Mouse (Mus musculus) frontal cortex, adult (tissue): ENCODE data around the gene Serinc3.
"Not testable (repeated sequence)": the region's sequence is repeated elsewhere in the genome, so short reads cannot be mapped to it uniquely, and the experiment has no call there.

ENCODE experiments used
- ATAC-seq: cut with Nextera tagmentation; 2 replicates; pipeline ENCODE4 v1.9.2; 2017; ENCODE audit warnings: mild to moderate bottlenecking, moderate library complexity, mixed read lengths; ENCODE audit not compliant: low TSS enrichment

The Serinc3 gene

DNA sequence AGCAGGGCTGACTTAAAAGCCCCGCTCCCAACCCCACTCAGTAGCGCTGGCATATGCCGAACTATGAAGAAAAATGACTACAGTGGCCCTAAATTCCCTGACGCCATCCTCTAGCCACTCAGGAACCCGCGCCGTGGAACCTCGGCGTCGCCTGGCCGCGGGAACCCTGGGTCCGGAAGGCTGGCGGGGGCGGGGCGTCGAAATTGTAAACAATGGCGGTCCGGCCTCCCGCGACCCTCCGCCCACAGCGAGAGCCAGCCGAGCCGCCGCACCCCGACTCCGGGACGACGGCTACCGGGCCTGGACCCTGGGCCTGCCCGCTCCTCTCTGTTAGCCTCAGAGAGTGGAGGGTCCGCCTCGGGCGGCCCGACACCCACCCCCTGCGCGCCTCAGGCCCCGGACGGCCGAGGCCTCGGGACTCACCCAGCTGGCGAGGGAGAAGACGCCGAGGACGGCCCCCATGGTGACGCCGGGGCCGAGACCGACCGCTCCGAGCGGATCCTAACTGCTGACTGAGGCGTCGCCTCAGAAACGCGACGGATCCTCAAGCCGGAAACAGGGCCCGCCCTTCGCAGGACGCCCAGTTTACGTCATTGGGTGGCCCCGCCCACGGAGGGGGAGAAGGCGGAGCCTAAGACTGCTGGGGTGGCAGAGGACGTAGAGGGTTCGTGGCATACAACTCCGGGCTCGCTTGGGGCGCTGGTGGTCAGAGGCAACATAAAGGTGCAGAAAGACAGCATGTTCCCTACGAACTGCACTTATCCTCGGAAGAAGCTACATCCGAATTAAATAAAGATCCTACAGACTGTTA is at the start of gene Serinc3:
Gene Serinc3, minus strand, starts transcription at position 557 of the 811 bp plus-strand sequence.
- peak; percentile 95 for ATAC-seq

DNA sequence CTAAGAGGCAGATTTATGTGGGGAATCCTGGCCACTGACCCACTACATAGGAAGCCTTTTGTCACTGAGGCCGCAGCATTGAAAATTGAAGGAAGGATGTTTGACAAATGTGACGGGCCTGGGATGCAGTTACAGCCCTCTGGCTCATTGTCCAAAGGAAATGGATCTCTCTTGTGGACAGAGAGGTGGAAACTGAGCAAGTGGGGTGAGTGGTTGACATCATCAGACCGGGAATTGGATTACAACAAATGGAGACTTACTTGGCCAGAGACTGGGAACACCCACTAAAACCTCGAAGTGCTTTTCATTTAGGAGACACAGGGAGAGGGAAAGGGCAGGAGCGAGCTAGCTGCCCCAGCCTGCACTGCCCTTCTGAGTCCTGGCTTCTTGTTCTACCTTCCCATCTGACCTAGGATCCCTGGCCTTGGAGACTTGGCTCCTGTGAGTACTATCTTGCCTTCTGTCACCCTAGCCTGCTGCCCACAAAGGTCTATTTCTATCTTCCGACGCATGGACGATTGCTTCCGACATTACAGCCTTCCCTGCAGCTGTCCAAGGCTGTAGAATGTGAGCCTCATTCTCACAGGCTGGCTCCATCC is 48.9 kb upstream of the Serinc3 start:
- ATAC-seq, result no peak

DNA sequence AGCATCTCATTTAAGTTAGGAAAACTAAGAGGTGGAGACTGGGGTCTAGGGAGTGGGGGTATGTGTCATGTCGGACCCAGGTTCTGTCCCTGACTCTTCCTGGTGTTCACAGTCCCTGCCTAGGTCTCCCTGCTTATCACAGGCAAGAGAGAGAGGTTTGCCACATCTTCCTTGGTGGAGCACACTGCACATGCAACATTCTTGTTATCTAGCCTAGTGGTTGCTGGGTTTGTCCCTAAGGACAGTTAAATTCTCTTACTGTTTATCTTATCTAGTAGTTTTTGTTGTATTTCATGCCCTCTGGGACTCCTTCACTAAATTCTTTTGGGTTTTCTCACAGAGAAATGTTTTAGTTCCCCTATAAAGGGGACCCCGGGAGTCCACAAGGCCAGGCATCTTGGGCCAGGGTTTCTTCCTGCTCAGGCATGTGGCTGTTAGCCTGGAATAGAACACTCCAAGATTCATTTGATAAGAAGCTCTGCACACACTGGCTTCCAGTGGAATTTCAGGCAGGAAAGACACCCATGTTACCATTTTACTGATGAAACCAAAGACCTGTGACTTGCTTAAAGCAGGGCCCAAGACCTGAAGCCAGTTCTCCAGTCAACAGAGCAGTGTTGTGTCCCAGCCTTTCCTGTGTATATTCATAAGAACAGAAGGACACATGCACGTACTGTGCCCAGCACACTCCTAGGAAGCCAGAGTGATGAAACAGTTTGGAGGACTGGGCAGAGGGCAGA is 48.1 kb upstream of the Serinc3 start:
- ATAC-seq, result no peak

DNA sequence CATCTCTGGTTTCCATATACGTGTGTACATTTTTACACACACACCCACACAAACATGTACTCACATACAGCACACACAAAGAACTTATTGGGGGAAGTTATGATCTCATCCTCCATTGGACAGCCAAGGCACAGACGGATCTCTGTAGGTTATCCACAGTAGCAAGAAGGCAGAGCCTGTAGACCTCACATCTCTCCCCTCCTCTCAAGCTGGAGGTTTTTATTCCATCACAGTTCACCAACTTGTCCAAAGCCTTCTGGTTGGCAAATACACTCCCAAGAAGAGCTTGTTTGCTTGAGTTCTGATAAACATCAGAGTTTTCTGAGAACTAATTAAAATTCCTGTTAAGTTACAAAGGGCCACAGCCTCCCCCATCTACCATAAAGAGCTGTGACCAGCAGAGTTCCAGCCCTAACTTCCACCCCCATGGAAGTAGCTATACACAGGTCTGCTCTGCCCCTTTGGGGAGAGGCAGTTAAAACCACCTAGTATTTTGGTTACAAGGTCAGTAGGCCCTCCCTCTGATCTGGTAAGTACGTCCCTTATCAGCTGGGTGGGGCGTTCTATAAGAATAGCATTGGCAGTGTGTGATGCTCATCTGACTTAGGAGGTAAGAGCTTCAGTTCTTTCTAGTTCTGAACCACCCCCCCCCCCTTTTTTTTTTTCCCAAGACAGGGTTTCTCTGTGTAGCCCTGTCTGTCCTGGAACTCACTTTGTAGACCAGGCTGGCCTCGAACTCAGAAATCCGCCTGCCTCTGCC is 47.1 kb upstream of the Serinc3 start:
- no peak for ATAC-seq

DNA sequence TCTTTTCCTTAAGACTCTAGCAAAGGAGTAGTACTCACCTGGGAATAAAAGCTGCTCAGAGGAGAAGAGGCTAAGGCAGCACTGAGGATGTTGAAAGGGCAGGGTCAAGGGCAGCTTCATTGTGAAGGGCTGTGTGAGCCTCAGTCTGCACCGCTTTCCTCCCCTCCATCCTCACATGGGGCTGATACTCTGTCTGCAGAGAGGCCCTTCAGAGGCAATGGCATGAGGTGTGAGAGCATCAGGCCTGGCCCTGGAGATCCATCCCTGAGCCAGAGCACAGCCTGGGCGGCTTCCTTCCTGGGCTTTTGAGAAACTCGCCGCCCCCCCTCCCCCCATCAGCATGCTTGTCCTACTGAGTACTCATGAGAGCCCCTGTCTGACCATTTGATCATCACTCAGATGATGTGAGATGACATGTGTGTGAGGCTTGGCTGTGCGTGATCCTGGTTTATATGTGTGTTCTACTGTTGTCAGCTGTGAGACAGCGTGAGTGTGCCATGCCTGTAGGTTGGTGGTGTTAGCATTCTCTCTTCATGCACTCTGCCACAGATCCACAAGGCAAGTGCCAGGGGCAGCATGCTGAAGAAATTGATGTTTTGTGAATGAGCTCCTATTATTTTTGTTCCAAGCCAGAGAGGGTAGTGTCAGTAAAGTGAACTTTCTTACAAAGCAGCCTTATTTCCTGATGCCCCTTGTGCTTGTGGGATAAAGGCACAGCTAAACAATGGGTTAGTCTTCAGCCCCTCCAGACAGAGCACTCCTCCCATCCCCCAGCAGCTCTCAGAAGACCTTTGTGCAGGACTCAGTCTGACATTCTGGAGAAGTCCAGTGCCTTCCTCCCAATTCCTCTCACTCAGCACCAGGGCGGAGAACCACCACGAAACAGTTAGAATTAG is 45.7 kb upstream of the Serinc3 start:
- no peak for ATAC-seq

DNA sequence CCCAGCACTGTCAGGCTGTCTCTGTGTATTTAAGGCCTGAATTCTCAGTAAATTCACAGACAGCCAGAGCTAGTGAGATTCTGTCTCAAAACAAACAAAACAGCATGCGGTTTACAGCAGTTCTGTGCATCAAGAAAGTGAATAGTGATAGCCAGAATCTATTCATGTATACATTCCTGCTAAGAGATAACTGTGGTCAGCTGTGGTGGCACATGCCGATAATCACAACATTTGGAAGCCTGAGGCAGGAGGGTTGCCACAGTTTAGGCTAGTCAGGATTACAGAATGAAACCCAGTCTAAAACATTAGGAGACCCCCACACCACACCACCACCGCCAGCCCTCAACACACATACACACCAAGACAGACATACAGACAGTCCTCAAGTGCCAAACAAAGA is 44.8 kb upstream of the Serinc3 start:
- ATAC-seq, result no peak

DNA sequence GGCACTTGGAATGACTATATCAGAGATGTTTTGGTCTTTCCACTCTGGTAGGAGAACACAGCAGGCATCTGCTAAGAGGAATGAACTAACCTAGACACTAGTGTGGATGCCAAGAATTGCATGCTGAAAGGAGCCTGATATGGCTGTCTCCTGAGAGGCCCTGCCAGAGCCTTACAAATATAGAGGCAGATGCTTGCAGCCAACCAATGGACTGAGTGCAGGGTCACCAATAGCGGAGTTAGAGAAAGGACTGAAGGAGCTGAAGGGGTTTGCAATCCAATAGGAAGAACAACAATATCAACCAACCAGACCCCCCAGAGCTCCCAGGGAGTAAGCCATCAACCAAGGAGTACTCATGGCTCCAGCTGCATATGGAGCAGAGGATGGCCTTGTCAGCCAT is 43.4 kb upstream of the Serinc3 start:
- ATAC-seq, result not testable (repeated sequence)

DNA sequence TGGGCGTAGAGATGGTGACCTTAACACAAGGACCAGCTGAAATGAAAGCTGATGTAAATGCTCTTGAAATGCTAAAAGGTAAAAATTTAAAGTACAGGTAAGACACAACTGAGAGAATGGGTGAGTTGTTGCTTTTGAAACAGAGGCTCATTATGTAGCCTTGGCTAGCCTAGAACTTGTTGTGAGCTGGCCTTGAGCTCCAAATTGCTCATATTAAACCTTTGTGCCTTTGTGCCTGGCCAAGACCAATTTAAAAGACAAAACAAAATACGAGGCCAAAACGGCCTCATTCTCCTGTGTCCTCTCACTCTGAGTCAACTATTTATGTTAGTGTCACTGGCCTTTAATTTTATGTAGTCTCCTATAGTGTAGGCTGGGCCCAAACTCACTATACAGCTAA is 42.0 kb upstream of the Serinc3 start:
- no peak for ATAC-seq

DNA sequence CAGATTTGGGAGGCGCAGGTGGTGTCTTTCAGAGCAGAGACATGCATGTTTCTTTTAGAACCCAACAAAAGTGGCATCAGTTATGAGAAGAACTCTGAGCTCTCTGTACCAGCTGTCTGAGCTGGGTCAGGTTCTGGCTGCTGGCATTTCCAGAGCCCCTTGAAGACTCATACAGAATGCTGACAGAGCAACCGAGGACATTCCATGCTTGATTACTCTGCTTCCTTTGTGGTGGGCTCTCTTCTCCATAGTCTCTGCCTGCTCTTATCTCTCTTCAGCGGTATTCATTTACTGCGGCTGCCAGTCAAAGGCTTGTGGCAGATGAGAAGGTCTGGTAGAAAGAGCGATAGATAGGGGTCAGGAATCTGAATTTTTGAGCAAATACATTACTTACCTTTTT is 41.3 kb upstream of the Serinc3 start:
- ATAC-seq, result no peak

DNA sequence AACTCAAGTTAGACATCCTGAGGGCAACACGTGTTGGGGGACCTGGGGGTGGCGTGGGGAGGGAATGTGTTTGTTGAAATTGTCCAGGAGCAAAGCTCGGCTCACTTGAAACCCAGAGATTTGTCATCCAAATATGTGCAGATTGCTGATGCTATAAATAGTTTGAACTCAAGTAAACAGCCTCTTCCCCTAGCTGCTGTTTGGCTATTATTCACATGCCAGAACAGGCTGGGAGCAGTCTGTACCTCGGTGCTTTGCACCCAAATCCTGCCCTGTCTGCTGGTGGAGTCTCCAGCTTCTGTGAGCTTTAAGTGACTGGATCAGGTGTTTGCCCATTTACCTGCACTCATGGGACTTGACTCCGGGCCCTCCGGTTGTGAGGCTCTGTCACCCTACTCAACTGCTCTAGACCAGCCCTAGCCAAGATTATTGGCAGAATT is 40.9 kb upstream of the Serinc3 start:
- peak; percentile 50 for ATAC-seq

DNA sequence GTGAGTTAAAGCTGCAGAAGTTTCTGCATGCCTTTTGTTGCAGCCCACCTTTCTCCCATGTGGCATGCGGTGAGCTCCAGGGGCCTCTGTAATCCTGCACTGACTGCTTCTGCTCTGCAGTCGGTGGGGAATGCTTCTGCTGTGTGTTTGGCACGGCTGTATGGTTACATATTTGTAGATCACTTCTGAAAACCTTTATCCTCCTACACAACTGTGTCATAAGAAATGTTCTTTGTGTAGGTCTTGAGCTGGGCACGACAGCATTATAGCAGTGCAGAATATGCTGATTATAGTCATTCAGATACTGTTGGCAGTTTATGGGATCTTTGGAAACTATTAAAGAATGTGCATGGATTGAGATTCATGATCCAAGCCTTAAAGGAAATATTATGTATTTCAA is 40.4 kb upstream of the Serinc3 start:
- peak; percentile 71 for ATAC-seq

DNA sequence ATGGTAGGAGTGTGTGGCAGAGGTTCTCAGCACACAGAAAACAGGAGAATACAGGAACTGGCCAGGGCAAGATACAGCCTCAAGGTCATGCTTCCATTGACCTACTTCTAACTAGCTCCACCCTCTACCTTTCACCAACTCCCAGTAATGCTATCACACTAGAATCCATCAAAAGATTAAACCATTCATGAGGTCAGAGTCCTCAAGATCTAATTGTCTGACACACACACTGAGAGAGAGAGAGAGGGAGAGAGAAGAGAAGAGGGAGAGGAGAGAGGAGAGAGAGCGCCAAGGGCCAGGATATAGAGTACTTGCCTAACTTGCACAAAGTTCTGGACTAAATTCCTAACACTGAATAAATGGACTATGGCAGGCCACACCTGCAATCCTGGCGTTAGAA is 37.4 kb upstream of the Serinc3 start:
- ATAC-seq, result no peak

DNA sequence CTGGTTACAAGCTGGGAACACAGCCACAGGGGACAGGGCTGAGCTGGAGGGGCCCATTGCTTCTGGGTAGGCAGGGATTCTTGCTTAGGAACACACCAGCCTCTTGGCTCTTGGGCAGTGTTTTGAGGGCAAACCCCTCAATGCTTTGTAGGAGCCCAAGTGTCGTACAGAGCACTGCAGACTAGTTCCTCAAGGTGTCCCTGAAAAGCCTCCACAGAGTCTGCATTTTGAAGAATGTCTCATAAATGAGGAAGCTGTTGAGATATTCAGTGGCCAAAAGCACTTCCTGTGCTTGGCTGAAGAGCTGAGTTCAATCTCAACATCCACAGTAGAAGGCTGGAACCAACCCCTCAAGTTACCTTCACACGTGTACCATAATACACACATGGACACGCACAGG is 31.8 kb upstream of the Serinc3 start:
- no peak for ATAC-seq

DNA sequence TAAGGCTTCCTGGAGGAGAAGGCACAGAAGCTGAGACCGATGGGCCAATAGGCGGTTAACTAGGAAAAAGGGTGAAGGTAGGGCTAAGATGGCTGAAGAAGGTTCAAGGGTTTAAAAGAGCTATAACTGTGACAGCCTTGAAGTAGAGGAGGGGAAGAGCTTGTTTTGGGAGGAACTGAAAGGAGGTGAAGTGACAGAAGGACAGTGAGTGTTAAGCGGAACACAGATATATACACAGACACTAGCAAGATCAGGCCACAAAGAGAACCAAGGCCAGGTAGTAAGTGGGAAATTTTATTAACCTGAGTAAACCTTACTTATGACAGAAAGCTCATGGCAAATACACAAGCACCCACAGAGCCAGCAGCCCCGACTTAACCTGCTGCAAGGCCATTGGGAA is 31.4 kb upstream of the Serinc3 start:
- no peak for ATAC-seq

DNA sequence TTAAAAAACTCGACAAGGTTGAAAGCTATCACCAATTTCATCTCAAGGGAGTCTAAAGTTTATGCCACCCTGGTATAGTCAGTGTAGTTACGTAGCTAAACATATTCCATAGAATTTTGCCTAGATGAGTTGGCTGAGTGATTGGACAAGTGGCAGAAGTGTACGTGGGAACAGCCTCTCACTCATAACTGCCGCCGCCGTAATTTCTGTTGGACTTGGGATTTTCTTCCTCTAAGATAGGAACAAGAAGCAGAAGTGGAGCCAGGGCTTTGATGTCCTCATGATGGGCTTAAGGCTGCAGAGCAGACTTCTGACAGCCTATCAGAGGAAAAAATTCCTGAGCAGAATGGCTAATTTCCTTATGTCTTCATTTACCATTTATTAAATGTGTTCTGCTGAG is 30.7 kb upstream of the Serinc3 start:
- peak; percentile 56 for ATAC-seq

DNA sequence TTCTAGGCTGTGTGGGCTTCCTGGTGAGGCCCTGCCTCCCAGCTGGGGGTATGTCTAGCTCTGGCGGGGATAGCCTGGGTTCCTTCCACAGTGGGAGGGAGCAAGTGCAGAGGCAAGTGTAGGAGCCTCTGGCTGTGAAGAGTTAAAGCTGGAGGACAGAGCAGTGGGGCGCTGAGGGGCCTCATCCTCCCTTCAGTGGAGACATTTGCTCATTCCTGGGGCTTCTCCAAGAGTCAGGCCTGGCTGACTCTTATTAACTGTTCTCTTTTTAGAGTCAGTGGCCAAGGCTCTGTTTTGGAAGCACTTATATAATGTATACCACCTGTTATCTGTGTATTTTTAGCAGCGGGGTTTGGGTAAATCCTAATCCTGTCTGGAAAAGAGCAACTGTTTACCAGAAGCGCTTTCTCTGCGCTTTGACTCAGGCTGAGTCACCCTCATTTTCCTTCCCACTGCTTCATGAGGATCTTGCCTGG is 30.3 kb upstream of the Serinc3 start:
- peak; percentile 84 for ATAC-seq

DNA sequence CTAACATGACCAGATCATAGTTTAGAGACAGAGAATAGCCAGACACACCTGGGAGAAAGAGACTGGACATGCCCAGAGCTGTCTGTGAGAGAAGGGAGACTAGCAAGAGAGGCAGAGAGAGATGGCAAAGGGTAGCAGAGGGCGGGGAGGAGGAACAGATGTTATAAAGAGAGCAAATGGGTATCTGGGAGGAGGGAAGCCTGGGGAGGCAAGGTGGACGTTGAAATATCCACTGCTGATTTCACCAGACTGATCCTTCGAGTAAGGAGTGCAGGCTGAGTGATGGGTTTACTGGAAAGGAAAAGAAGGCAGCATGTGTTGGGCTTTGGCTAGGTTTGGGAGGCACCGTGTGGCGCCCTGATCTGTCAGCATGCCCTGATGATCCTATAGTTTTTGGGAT is 29.5 kb upstream of the Serinc3 start:
- no peak for ATAC-seq

DNA sequence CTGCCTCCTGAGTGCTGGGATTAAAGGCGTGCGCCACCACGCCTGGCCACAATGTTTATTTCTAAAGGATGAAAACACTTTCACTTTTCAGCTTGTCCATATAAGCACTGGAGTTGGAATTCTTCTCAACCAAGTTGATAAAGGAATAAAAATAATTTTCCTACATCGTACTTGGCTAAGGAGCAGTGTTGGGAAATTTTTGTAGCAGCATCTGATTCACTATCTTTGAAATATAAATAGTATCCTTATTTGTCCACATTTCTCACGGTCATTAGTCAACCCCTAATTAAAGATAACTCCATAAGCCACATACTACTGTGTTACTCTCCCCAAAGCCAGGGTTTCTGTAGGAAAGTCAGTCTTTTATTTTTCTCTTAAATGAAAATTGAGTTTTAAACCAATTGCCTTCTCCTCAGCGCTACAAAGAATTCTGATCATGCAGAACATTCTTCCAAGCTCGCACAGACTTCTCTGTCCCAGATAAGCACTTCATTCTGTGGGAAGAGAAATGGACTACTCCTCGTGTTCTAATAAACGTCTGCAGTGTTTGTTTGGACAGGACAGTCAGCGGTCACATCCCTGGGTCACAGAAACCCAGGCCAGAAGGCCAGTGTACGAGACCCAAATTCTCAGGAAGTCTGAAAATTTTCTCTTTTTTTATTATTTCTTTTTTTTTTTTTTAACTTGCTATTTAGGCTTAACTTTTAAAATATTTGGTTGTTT is 26.1 kb upstream of the Serinc3 start:
- ATAC-seq, result no peak

DNA sequence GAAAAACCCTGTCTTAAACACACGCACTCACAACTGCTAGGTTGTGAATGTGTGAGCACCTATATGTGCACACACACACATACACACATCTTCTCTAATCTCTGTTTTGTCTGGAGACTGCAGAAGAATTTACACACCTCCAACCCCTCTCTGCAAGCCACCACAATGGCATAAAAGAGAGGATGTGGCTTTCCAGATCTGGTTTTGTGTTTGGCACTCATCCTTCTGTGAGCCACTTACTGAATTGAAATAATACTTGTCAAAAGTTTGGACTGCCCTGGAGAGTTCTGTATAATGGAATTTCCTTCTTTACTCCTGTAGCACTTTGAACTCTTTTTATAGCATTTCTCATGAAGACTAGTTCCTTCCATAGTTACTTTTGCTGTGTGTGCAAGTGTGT is 22.1 kb upstream of the Serinc3 start:
- no peak for ATAC-seq

DNA sequence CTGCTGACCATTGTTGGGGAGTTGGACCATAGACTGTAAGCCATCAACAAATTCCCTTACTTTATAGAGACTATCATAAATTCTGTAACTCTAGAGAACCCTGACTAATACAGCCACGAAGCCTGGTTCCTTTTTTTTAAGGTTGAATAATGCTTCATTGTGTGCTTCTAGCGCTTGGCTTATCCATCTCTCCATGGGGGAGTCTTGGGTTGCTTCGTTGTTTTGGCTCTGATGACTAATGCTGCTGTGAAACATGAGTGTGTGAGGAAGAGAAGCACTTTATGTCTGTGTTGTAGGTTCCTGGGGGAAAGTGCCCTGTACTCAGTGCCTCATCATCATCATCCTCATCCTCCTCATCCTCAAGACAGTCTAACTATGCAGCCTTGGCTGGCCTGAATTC is 19.0 kb upstream of the Serinc3 start:
- ATAC-seq, result peak; percentile 35; the same call in 1 of the 2 replicates
